Mouse (Mus musculus) spleen, postnatal 36 days (tissue): ENCODE data around the gene Smim27.
A peak's percentile ranks its signal among the peaks of the same experiment; 100 is the strongest.
"Not testable (repeated sequence)": the region's sequence is repeated elsewhere in the genome, so short reads cannot be mapped to it uniquely, and the experiment has no call there.

Experiments used
- DNase-seq, 2 experiments: peaks; one replicate each; pipeline ENCODE4 v3.0.0; 2022; ENCODE audit warnings: low spot score in 2 of 2, mixed read lengths in 1 of 2

Smim27 gene

DNA sequence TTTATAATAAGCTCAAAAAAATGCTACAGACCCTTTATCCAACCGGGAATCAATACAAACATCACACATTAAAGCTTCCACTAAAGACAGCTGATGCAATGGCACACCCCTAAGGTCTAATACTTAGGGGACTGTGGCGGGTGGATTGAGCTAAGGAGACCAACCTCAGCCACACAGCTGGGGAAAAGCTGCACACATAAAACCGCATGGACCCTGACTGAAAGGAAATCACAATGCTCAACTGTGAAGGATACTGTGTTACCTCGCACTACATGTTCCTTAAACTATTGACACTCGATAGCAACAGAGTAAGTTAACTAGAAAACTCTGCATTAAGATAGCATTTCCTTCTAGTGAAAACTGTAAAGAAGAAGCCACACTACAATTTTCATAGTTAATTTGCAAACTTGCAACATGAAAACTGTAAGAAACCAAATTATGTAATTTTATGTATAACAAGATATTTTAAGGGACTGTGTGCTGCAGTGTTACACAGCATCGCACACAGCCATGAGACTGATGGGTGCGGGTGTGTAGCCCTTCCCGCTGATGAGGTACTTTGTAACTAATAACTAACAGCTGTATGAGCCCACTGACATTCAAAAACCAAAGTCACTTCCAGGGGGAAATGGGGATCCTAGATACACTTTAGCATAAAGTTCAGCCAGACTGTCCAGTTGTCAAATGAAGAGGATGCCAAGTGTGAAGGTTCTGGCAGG is 14.8 kb upstream of the Smim27 start:
- no peak for DNase-seq

DNA sequence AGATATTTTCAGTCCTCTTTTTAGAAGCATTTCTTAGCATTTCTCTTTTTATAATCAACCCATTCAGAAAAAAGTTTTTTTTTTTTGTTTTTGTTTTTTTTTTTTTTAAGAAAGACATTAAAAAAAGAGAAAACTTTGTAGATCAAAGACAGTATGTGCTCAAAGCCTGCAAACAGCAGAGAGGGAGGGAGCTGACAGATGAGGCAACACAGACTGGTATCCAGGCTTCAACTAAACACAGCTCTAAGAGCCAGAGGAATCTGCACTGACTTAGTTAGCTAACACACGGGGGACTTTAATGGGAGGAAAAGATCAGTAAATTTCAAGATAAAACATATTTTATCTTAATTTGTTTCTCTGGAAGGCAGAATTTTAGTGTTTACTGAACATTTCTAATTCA is 5.1 kb upstream of the Smim27 start:
- DNase-seq: no peak

DNA sequence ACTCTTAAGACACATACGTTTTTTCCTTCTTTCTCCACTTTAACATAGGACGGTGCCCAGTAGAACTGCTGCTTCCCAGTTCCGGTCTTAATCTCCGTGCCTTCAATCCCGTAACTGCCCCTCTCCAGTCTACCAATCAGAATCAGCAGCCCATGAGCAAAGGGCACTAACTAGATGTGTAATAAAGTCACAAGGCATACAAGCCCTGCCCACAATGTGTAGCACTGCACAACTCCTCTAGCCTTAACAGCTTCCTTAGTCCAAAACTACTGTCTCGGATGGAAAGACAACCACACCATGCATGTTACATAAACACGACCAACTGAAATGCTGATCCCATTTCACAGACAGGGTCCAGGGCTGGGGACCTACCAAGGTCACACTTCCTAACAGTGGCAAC is 1.7 kb upstream of the Smim27 start:
- DNase-seq: no peak

DNA sequence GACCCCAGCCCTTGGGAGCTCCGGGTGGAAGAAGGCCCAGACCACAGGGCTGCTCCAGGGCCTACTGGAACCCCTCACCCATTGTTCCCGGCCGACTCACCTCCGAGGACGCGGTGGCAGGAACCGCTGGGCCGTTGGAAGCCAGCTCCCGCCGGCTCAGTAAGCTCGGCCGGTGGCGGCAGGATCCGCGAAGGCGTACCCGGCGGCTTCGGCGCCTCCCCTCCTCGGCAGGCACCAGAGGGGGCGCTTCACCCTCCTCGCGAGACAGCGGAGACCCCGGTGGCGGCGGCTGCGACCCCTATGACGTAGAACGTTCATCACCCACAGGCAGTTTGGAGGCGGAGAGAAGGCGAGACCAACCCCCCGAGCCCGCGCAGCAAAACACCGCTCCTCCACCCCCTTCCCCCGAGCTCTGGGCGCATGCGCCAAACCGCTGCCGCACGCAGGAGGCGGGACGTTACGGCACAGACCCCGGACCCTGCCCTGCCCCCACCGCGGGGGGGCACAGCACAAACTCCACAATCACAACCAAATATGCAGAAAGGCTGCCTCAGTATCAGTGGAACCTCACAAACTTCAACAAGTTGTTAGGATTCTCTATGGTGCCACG is 1.1 kb upstream of the Smim27 start:
- DNase-seq: peak; percentile 88 to 89

DNA sequence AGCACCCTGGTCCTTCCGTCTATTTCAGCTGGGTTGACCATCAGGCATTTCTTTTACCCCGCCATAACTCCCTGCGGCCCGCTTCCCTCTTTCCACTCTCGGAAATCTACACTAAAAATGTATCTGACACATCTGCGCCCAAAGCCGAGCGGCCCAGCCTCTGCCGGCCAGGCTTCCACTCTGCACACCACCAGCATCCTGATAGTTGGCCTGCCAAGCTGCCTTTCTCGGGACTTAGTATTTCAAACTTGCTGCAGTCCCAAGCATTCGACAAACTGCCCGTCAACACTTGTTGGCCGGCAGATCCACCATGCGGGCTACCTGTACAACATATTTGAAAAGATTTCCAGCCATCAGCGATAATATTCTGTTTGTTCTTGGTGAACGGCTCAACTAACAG is 544 bp upstream of the Smim27 start:
- DNase-seq: no peak

DNA sequence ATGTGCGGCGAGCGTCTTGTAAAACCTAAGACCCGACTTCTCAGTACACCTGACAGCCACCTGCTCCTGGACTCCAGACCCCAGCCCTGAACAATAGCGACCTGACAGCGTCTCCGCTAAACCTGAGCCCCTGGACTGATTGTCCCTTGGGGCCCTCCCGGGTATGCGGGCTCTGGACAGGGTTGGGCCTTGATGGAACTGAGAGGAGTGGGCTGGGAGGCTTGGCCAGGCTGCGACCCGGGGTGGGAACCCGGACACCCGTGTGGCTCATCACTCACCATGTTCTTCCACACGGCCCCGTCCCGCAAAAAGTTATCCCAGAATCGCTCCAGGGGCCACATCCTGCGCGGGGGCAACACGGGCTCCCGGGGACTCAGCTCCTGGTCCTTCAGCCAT is 9.5 kb downstream of the Smim27 start:
- DNase-seq: no peak

DNA sequence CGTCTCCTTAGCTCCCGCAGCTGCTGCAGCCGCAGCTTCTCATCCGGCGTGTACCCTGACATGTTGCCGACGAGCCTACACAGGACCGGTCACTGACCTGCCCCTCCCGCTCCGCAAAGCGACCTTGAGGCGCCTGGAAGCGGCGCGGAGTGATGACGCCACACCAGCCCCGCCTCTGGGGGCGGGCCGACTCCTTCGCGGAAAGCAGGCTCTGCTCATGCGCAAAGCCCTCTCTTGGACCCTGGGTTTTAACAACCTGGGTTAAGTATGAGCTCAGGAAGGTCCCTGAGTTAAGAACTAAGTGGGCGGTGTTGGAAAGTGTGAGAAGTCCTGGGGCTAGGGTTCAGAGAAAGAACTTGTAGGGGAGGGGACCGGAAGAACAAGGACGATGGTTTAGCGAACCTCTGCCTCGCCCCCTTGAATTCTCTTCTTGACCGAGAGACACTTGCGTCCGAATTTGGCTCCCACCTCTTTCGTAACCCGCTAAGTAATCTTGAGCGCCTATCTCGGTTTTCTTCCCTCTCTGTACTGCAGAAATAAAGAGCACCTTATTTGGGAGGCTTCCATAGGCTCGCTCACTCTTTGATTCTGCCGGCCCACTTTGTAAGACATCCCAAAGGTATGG is 10.0 kb downstream of the Smim27 start, which contains the start of gene Ndufb6:
Gene Ndufb6, minus strand, starts transcription at position 146 of the 625 bp plus-strand sequence.
- DNase-seq: peak; percentile 89

DNA sequence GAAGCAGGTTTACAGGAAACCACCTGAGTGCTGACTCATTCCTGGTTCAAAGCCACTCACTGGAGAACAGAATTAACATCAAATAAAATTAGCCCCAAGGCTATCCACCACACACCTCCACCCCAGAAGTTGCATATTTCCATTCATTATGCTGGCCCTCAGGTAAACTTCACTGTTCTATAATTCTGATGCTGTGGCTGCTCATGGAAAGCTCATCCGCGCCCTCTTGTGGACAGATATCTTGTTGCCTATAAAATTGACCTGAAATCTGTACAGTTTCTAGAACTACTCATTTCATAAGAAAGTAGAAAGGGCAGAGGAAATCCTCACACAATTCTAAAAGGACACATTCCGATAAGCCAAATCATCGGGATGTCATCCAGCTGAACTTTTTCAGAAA is 16.2 kb downstream of the Smim27 start:
- DNase-seq: peak; percentile 63 to 70

DNA sequence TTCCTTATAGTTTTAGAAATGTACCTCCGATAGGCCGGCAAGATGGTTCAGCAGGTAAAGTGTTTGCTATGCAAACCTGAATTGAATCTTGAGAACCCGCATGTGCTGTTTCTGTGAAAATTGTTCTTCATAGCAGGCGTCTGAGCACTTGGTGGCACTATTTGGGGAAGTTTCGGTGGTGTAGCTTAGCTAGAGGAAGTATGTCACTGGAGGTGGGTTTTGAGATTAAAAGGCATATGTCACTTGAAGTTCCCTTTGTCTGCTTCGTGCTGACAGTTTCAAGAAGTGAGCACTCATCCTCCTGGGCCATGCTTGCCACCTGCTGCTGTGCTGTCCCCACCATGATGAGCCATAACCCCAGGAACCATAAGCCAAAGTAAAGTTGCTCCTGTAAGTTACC is 18.0 kb downstream of the Smim27 start:
- DNase-seq: peak; percentile 18 to 22

DNA sequence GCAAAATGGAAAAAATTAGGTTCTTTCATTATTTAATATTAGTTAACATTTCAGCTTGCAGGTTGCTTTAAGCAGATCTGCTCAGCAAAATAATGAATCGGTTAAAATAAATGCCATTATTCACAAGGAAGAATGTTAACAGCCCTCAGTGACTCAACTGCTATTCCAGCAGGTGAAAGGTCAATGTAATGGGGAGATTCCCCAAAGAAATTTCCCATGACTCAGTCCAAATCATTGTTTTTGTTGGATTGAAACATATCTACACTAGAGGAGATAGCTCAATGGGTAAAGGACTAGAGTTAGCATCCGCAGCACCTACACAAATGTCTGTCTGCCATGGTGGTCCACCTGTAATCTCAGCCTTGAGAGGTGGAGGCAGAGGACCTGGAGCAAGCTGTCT is 19.7 kb downstream of the Smim27 start:
- no peak for DNase-seq

DNA sequence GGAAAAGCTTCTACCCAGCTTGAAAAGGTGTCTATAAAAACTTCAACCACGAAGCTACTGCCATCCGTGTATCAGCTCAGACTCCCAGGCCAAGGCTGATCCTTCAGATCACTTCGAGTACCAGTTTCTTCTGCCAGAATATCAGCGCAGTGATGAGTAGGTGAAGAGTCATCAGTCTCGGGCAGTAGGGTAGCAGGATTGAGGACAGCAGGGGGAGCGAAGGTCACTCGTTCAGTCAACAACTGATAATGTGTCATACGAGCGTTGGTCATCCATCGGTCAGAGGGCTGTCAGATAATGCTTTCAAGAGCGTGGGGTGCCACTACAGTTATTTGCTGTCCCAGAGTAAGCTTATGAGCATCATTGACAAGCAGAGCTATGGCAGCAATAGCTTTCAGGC is 22.1 kb downstream of the Smim27 start:
- DNase-seq: not testable (repeated sequence)

DNA sequence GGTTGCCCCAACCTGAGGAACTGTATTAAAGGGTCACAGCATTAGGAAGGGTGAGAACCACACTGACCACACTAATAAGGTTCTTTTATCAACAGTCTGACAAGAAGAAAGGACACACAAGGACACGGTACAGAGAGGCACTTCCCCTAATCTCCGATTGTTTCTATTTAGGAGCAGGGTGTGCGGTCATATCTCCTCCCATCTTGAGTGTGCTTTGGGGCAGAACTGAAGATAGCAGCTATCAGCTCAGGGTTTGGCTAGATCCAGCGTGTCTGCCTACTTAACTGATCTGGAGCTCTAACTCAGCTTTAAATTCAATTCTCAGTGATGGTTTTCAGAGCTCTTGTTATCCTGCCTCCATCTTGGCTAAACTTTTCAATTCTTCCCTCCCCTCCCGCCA is 29.8 kb downstream of the Smim27 start:
- no peak for DNase-seq

DNA sequence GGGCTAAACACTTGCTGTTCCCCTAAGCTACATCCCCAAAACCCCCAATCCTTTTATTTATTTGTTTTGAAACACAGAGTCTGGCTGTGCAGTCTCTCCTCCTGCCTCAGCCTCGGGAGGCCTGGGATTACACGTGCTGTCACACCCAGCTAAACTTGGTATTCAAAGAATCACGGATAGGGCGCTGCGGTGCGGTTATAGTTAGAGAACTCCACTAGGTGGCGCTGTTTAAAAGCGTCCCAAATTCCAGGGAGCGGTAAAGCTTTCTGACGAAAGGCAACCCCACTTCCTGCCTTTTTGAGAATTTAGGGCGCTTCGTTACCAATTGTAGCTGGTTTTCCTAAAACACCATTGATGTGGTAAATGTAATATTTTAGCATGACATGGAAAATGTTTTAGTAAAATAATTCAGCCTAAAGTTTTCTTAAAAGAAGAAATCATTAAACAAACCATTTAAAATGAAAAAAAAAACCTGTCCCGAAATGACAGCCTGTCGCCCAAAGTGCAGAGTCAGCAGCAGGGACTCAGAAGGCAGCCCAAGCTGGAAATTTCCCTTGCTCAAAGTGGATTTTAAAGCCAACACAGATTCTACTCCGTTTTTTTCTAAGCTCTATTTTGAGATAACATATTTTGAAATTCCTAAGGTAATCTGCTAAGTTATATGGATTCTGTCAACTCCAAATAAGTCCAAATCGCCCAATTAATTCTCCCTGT is 31.9 kb downstream of the Smim27 start:
- peak; percentile 20 to 51 for DNase-seq

DNA sequence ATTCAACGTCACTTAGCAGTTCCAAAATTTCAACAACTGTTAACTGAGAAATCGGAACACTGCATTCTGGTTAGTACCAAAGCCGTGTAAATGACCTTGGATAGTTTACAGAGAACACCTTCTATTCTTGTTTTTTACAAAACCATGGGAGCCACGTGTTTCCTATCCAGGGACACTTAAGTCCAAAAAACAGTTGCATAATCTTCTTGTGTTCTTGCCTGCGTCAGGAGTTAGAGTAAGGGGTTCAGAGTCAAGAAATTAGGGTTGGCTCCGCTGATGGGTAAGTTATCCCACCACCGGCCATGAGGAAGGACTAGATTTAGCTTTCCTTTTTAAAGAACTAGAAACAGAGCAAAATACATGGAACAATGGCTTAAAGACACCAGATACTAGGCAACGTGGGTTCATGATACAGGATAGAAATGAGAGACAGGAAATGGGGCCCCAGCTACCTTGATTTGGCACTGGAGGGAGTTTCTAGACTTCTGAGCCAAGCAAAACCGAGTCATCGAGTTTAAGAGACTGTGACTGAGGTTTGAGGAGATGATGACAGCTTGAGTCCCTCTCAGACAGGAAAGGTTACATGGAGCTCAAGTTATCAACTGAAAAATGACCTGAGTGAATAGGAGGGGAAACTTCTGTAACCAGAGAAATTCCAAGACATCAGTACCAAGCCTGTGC is 33.2 kb downstream of the Smim27 start:
- no peak for DNase-seq

DNA sequence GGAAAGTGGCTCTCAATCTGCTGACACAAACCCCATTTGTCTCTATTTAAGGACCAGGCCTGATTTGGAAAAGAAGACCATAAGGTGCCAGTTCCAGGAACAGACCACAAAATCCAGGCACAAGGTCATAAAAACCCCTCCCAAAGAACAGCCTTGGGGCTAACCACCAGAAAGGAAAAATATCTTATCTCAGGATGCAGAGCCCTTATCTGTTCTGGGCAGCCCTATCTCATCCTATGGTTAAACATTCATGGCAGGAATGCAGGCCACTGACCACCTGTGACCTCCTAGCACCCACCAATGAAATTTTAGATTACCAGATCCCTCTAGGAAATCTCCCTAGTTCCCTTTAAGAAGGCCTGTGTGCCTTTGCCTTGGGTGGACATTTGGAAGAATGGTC is 40.3 kb downstream of the Smim27 start:
- DNase-seq: no peak

DNA sequence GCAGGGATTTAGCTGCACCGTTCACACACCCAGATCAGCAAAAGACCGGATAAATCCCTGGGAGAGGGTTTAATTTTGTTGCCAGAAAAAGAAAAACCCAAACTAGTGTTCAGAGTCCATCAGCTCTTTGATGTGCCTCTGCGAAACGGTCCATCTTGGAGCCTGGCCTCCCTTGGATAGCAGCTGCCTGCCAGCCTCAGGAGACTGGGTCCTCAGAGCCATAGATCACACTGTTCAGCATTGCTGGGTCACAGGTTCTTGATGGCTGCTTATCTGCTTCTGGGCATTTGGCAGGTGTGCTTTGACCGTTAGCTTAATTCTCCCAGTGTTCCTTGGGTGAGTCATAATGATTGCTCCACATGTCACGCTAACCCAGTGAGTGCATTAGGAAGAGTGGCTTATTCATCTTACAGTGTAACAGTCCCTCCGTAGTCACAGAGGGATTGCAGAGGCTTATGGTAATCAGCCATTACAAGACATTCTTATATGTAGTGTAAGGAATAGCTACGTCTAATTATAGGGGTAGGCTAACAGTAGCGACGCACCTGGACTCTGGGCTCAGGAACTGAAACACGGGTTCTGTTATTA is 41.5 kb downstream of the Smim27 start:
- no peak for DNase-seq

DNA sequence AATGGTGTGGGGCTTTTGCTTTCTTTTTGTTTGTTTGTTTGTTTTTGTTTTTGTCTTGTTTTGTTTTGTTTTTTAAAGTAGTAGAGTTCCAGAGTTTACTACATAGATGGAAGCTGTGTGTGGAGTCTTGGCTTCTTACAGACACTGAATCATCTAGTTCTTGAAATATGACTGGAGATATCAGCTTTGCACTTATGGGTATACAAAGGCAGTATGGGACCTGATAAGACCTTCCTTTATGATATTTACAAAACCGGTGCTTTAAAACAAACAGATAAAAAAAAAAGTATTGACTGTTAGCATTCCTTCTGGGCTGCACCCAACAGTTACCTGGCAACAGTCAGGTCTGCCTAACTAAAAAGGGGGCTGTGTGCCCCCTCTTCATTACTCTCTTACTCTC is 42.8 kb downstream of the Smim27 start:
- no peak for DNase-seq

DNA sequence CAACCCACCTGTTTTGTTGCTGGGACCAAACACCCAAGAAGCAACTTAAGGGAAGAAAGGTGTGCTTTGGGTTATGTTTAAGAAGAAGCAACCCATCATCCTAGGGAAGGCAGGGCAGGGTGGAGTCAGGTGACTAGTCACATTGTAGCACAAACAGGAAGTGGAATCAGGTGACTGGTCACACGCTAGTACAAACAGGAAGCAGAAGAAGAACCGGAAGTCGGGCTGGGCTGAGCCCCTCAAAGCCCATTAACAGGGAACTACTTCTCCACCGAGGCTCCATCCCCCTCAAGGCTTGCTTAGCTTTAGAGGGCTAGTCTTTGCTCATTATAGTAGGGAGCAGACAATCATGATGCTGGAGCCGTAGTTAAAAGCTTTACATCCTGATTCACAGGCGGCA is 43.6 kb downstream of the Smim27 start:
- peak; percentile 14 to 29 for DNase-seq

DNA sequence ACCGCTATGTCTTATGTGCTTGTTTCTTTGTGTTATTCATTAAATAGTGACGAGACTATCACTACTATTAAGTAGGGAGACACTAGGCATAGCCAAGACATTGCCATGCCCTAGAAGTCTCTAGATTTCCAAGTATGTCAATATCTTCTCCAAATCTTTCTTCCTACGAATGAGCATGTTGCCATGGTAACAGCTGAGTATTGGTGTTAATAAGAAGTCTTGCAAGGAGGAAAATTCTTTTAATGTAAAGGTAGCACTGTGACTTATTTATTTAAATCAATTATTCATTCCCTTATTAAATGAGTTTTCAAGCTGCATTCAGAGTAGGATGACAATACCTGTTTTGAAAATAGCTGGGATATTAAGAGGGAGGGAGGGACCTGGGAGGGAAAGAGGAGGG is 48.0 kb downstream of the Smim27 start:
- no peak for DNase-seq
